Mouse (Mus musculus) lung, postnatal 36 days (tissue): ENCODE results near the gene Tulp3.
"Not testable (repeated sequence)": the region's sequence is repeated elsewhere in the genome, so short reads cannot be mapped to it uniquely, and the experiment has no call there.

ENCODE experiments used
- DNase-seq: peaks from one replicate; pipeline ENCODE4 v3.0.0; 2022; ENCODE audit warnings: mixed read lengths

Gene Tulp3

GRCm38 (mm10) chr6:128355201-128355681, 410 bp downstream of the Tulp3 start:
- DNase-seq, result peak; percentile 34

GRCm38 (mm10) chr6:128354140-128354539, 1.5 kb downstream of the Tulp3 start:
- no peak for DNase-seq

GRCm38 (mm10) chr6:128349711-128350110, 5.9 kb downstream of the Tulp3 start:
- peak; percentile 10 for DNase-seq

GRCm38 (mm10) chr6:128346782-128347181, 8.9 kb downstream of the Tulp3 start:
- no peak for DNase-seq

GRCm38 (mm10) chr6:128345623-128346022, 10.0 kb downstream of the Tulp3 start:
- DNase-seq, result no peak

- no peak for DNase-seq
Measured at GRCm38 (mm10) chr6:128341956-128342723, 13.5 kb downstream of the Tulp3 start.

- DNase-seq, result no peak
Measured at GRCm38 (mm10) chr6:128338876-128339275, 16.8 kb downstream of the Tulp3 start.

GRCm38 (mm10) chr6:128337467-128337866, 18.2 kb downstream of the Tulp3 start:
- DNase-seq, result no peak

- DNase-seq, result peak; percentile 91
Measured at GRCm38 (mm10) chr6:128334397-128335124, 21.1 kb downstream of the Tulp3 start.

GRCm38 (mm10) chr6:128318317-128318716, 37.3 kb downstream of the Tulp3 start:
- DNase-seq, result peak; percentile 88

- DNase-seq, result no peak
Measured at GRCm38 (mm10) chr6:128315597-128315996, 40.1 kb downstream of the Tulp3 start.

- no peak for DNase-seq
Measured at GRCm38 (mm10) chr6:128314796-128315195, 40.9 kb downstream of the Tulp3 start.

- peak; percentile 86 for DNase-seq
Measured at GRCm38 (mm10) chr6:128308311-128308710, 47.3 kb downstream of the Tulp3 start.

- no peak for DNase-seq
Measured at GRCm38 (mm10) chr6:128304801-128305200, 50.9 kb downstream of the Tulp3 start.

GRCm38 (mm10) chr6:128302640-128303039, 53.0 kb downstream of the Tulp3 start:
- not testable (repeated sequence) for DNase-seq

GRCm38 (mm10) chr6:128301891-128302290, 53.8 kb downstream of the Tulp3 start:
- DNase-seq, result no peak

GRCm38 (mm10) chr6:128301458-128301857, 54.2 kb downstream of the Tulp3 start:
- no peak for DNase-seq

GRCm38 (mm10) chr6:128300134-128301001, 55.3 kb downstream of the Tulp3 start, which contains the start of gene Tead4:
Tead4 (minus strand) TSS chr6:128300823.
- peak; percentile 89 for DNase-seq

- no peak for DNase-seq
Measured at GRCm38 (mm10) chr6:128299292-128300133, 56.1 kb downstream of the Tulp3 start.

GRCm38 (mm10) chr6:128298246-128298645, 57.4 kb downstream of the Tulp3 start:
- DNase-seq, result no peak

GRCm38 (mm10) chr6:128296750-128297393, 58.8 kb downstream of the Tulp3 start:
- DNase-seq, result no peak
